Mouse (Mus musculus) limb, embryonic 11.5 days (tissue): Measurements from ENCODE around the gene Foxd2. TPM values are rescaled to one million over a fixed set of nuclear protein-coding genes. Genes with fewer than 3 reads are reported as not detected.

Source experiments
- ATAC-seq: fragments of 200-750 bp; cut with Nextera tagmentation; 2 replicates; pipeline ENCODE4 v1.8.0; 2017; ENCODE audit warnings: low read depth; ENCODE audit not compliant: insufficient number of reproducible peaks, low FRiP score, low TSS enrichment
- DNase-seq: peaks from one replicate; pipeline ENCODE4 v3.0.0-alpha.2; 2015; ENCODE audit warnings: low spot score
- H3K27ac ChIP-seq: fragments of 300-500 bp; sonication (generic); replicated peaks from 2 replicates; pipeline ENCODE4 v1.5.1; 2014; ENCODE audit warnings: low read depth, mild to moderate bottlenecking, low read length
- H3K27me3 ChIP-seq: fragments of 300-500 bp; sonication (generic); 2 replicates; pipeline ENCODE4 v1.6.1; 2014; ENCODE audit warnings: mild to moderate bottlenecking, low read length, mixed read lengths; ENCODE audit not compliant: control insufficient read depth, insufficient read depth
- H3K36me3 ChIP-seq: fragments of 300-500 bp; sonication (generic); 2 replicates; pipeline ENCODE4 v1.6.1; 2014; ENCODE audit warnings: mild to moderate bottlenecking, low read length, moderate library complexity, mixed read lengths; ENCODE audit not compliant: control insufficient read depth, insufficient read depth
- H3K4me1 ChIP-seq: fragments of 300-500 bp; sonication (generic); 2 replicates; pipeline ENCODE4 v1.6.1; 2014; ENCODE audit warnings: low read length, mixed read lengths; ENCODE audit not compliant: control insufficient read depth, insufficient read depth
- H3K4me2 ChIP-seq: fragments of 300-500 bp; sonication (generic); 2 replicates; pipeline ENCODE4 v1.6.1; 2014; ENCODE audit warnings: low read depth, mild to moderate bottlenecking, moderate library complexity; ENCODE audit not compliant: severe bottlenecking
- H3K4me3 ChIP-seq: fragments of 300-500 bp; sonication (generic); 2 replicates; pipeline ENCODE4 v1.5.1; 2014; ENCODE audit warnings: low read depth, low read length
- H3K9ac ChIP-seq: fragments of 300-500 bp; sonication (generic); 2 replicates; pipeline ENCODE4 v1.6.1; 2014; ENCODE audit warnings: mild to moderate bottlenecking, low read length
- H3K9me3 ChIP-seq: fragments of 300-500 bp; sonication (generic); 2 replicates; pipeline ENCODE4 v1.6.1; 2016; ENCODE audit warnings: low read length; ENCODE audit not compliant: control insufficient read depth
- WGBS: fragments of 180-500 bp; shearing (Covaris S2); extraction: QIAGEN DNeasy Blood & Tissue Kit; methylation state at CpG from one replicate; pipeline ENCODE4 v1.1.7; 2014; 5-methylcytosine and 5-hydroxymethylcytosine counted together
- polyA plus RNA-seq: library from polyadenylated mRNA; unstranded; fragments of >200 nt; fragmentation: Nextera tagmentation; extraction: Ambion mirVana; gene quantifications from 2 replicates; pipeline ENCODE4 v1.2.1, GENCODE M21; 2014

The Foxd2 gene
- polyA plus RNA-seq: 0.20 and 0.67 TPM in 2 replicates

DNA sequence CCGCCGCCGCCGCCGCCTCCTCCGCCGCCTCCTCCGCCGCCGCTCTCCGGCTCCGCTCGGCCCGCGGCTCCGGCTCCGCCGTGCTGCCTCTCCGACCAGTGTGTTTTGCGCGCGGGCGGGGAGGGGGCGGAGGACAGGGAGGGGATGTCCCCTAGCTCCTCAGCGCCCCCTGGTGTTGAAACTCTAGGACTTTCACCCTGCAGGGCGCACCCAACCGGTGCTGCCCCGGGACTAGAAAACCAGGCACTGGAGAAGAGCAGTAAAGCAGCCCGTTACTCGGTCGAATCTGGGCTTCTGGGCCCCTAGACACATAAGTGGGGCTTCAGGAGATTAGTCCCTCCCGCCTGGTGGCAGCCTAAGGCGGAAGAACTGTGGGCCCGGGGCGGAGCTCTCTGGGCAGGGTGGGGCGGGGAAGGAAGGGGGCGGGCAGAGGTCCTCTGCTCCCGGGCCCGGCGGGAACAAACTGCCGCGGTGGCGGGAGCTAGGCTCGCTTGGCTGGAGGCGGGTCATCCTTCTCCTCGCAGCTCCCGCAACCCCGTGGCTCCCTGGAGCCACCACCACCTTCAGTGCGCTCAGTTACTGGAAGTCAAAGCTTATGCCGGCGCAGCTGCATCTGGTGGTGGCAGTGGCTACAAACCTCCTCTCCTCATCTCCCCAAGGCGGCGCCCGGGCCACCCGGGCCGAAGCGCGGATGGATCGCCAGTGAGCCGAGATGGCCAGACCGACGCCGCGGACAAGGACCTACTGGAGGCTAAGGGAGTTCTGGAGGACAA, at the start of gene Foxd2:
Foxd2 (minus strand) TSS at position 45 of the 773 bp plus-strand sequence.
- ATAC-seq: peak; percentile 85
- 1% methylated on average over 55 of the region's 64 CpGs for WGBS

DNA sequence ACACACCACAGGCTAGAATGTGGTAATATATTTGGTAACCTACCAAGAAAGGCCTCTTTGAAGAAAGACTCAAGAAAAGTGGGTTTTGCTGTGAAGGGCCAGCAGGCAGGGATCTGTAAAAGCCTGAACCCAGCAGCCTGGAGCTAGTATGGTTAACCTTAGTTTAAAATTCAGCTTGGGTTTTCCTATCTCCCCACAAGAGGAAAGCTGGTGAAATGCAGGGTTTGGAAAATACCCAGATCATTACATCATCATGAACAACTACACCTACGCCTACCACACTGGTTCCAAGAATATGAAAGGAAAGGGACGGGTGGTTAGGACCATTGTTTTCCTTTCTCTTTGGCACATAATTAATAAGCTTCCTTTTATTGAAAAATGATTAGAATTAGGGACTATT, 49.6 kb upstream of the Foxd2 start:
- Histone ChIP-seq H3K4me1 (no peaks in the 10 kb centered on the region), H3K27me3 (no peaks in the 10 kb centered on the region), H3K9me3 (no peaks in the 10 kb centered on the region), H3K4me3 (no peak overlapping the region), H3K4me2 (no peak overlapping the region), H3K27ac (no peak overlapping the region), H3K36me3 (peaks cover 3% of the 10 kb centered on the region; the same call in 1 of the 2 replicates), H3K9ac (no peak overlapping the region)
- WGBS: 86% methylated on average over 2 of the region's 2 CpGs
- no peak for ATAC-seq
- DNase-seq: no peak

More for the DNA sequence above, at the start of gene Foxd2:
- DNase-seq: peak; percentile 97
- peak within 1 kb of the TSS; percentile 37 for H3K4me3 ChIP-seq
- H3K27ac ChIP-seq: no peak within 1 kb of the TSS
- H3K27me3 ChIP-seq: peaks cover 98% of the 10 kb centered on the region
- no peaks in the 10 kb centered on the region for H3K9me3 ChIP-seq
- no peaks in the 10 kb centered on the region for H3K36me3 ChIP-seq
- peaks cover 15% of the 10 kb centered on the region for H3K4me1 ChIP-seq
- H3K4me2 ChIP-seq: peak within 1 kb of the TSS; percentile 71
- peak within 1 kb of the TSS; percentile 30 for H3K9ac ChIP-seq

DNA sequence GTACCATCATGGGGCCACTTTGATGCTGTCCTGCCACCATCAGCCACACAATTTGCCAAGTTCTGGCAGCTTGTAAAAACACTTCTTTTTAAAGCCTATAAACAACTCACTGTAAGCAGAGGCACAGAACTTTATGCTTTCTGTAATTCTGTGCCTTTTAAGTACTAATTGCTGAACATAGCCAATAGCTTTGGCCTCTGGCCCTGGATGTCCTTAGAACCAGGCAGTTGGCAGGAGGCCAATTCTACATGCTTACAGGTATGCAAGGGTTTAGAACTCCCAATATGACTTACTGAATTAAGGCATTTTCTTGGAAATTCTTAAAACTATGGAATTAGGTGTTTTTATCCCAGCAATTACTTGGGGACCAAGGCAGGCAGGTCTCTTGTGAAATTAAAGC, 48.7 kb upstream of the Foxd2 start:
- no peak for DNase-seq
- Histone ChIP-seq H3K9ac (no peak overlapping the region), H3K27ac (no peak overlapping the region), H3K27me3 (no peaks in the 10 kb centered on the region), H3K36me3 (peaks cover 1% of the 10 kb centered on the region; the same call in 1 of the 2 replicates), H3K4me2 (no peak overlapping the region), H3K4me1 (no peaks in the 10 kb centered on the region), H3K4me3 (no peak overlapping the region), H3K9me3 (no peaks in the 10 kb centered on the region)
- no peak for ATAC-seq

DNA sequence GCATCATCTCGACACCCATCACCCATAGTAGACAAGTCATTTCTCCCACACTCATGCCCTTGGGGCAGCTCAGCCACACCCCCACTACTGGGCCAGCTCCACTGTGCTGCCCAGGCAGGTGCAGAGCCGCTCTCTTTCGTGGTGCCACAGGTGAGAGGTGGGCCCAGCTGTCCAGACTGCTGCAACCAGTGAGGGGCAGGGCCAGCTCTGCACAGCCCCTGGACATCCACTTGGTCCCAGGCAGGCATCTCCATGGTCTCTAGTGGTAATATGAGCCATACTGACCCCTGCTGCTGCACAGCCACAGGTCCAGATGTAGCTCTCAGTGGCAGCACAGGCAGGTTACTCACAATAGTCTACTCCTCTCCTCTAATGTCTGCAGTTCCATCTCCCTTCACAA, 44.5 kb upstream of the Foxd2 start:
- no peaks in the 10 kb centered on the region; the same call in 1 of the 2 replicates for H3K27me3 ChIP-seq
- no peaks in the 10 kb centered on the region for H3K4me1 ChIP-seq
- H3K9ac ChIP-seq: no peak overlapping the region
- H3K4me2 ChIP-seq: no peak overlapping the region
- H3K4me3 ChIP-seq: no peak overlapping the region
- H3K36me3 ChIP-seq: no peaks in the 10 kb centered on the region
- DNase-seq (no peak), ATAC-seq (peak; percentile 60; the same call in 1 of the 2 replicates)
- H3K9me3 ChIP-seq: no peaks in the 10 kb centered on the region
- 73% methylated on average over 3 of the region's 3 CpGs for WGBS
- H3K27ac ChIP-seq: no peak overlapping the region

DNA sequence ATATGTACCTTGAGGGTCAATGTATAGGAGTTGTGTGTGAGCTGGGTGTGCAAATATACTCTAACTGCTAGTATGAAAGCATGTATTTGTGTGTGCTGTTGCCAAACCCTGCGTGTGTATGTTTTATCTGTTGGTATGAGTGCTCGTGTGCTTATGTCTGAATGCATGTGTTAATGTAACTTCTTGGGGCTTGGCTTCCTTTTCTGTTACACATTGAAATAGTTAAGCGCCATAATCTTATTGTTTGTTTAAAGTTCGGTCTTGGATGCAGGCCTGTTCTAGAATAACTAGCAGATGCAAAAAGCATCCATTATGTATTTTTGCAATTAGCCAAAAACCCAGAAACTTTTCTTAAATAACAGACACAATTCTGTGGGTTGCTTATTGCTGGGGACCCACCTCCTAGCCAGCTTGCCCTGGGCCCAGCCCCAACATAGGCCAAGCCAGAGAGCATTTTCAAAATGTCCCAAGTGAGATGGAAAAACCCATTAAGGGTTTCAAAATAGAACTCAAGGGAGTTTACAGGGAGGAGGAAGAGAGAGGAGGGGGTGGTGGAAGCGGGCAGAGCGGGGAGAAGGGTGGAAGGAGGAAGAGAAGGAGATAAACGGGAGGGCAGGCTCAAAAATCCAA, 39.3 kb upstream of the Foxd2 start:
- no peak overlapping the region for H3K4me2 ChIP-seq
- peaks cover 3% of the 10 kb centered on the region; the same call in 1 of the 2 replicates for H3K4me1 ChIP-seq
- DNase-seq: peak; percentile 14
- no peaks in the 10 kb centered on the region for H3K9me3 ChIP-seq
- WGBS: 63% methylated on average over 7 of the region's 7 CpGs
- ATAC-seq: no peak
- H3K9ac ChIP-seq: no peak overlapping the region
- H3K27me3 ChIP-seq: peaks cover 15% of the 10 kb centered on the region
- no peaks in the 10 kb centered on the region for H3K36me3 ChIP-seq
- no peak overlapping the region for H3K27ac ChIP-seq
- H3K4me3 ChIP-seq: no peak overlapping the region

DNA sequence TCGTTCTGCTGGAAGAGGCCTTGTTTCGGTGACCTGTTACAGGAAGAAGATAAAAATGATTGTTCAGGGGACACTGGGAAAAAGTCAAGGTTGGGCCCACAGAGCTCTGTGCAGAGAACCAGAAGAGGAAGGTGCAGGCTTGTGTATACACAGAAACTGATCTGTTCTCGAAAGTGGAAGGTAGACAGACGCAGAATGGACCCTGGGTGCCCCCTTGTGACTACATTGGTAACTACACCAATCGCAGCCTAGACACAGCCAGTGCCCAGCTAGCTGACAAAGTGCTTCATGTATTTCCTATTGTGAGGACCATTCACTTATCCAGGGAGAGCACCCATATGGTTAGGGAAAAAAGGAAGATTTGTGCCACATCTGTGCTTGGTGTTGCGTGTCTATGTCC, 38.7 kb upstream of the Foxd2 start:
- H3K9ac ChIP-seq: no peak overlapping the region
- peaks cover 15% of the 10 kb centered on the region for H3K27me3 ChIP-seq
- DNase-seq (peak; percentile 89), ATAC-seq (no peak)
- no peak overlapping the region for H3K27ac ChIP-seq
- H3K9me3 ChIP-seq: no peaks in the 10 kb centered on the region
- no peak overlapping the region for H3K4me3 ChIP-seq
- H3K36me3 ChIP-seq: no peaks in the 10 kb centered on the region
- H3K4me1 ChIP-seq: peaks cover 6% of the 10 kb centered on the region; the same call in 1 of the 2 replicates
- H3K4me2 ChIP-seq: no peak overlapping the region
- WGBS: 32% methylated on average over 6 of the region's 6 CpGs

DNA sequence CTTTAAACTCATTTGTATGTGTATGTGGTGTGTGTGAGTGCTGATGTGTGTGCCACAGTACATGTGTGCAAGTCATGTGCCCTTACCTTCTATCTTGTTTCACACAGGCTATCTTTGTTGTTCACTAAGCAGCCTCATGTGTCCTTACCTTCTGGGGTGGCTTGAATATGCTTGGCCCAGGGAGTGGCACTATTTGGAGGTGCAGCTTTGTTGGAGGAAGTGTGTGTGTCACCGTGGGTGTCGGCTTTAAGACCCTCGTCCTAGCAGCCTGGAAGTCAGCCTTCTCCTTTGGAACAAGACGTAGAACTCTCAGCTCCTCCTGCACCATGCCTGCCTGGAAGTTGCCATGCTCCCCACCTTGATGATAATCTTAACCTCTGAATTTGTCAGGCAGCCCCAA, 37.7 kb upstream of the Foxd2 start:
- no peak for ATAC-seq
- Histone ChIP-seq H3K4me2 (no peak overlapping the region), H3K36me3 (no peaks in the 10 kb centered on the region), H3K4me3 (no peak overlapping the region), H3K27ac (no peak overlapping the region), H3K27me3 (peaks cover 15% of the 10 kb centered on the region), H3K9me3 (no peaks in the 10 kb centered on the region), H3K9ac (no peak overlapping the region), H3K4me1 (peaks cover 10% of the 10 kb centered on the region)
- DNase-seq: no peak
- WGBS: 86% methylated on average over 4 of the region's 4 CpGs

DNA sequence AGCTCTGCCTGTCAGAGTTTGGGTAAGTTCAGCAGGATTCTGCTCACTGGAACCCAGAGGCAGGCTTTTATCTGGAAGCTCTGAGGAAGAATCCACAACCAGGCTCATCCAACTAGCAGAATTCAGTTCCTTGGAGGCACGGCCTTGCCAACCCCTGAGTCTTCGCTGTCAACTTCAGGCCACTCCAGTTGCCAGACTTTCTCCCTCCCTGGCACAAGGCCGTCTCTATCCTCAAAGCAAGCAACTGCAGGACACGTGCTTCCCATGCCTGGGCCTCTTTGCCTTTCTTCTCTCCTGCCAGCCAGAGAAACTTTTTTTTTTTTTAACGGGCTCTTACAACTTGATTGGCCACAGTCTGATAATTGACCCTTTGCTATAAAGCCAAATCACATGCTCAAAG, 36.3 kb upstream of the Foxd2 start:
- H3K4me3 ChIP-seq: no peak overlapping the region

More for the DNA sequence above, 36.3 kb upstream of the Foxd2 start:
- no peak overlapping the region for H3K4me2 ChIP-seq
- no peak overlapping the region for H3K27ac ChIP-seq
- H3K9me3 ChIP-seq: no peaks in the 10 kb centered on the region
- 27% methylated on average over 5 of the region's 5 CpGs for WGBS
- no peak overlapping the region for H3K9ac ChIP-seq
- H3K36me3 ChIP-seq: no peaks in the 10 kb centered on the region
- H3K27me3 ChIP-seq: peaks cover 17% of the 10 kb centered on the region
- peaks cover 10% of the 10 kb centered on the region for H3K4me1 ChIP-seq
- no peak for DNase-seq
- no peak for ATAC-seq
